Mouse (Mus musculus) C2C12 (cell line): ENCODE data around the gene Tecpr2.

Experiments
- CTCF ChIP-seq: IDR thresholded peaks from one replicate; pipeline ENCODE4 v1.5.1; 2011; ENCODE audit not compliant: control insufficient read depth, insufficient read depth, insufficient read length
- MAX ChIP-seq: IDR thresholded peaks from one replicate; pipeline ENCODE4 v1.6.1; 2011; ENCODE audit warnings: mild to moderate bottlenecking, control low read depth
- MYOD1 ChIP-seq: IDR thresholded peaks from one replicate; pipeline ENCODE4 v1.6.1; 2011; ENCODE audit warnings: low read depth; ENCODE audit not compliant: control insufficient read depth, insufficient read length
- MYOG ChIP-seq: IDR thresholded peaks from one replicate; pipeline ENCODE4 v1.6.1; 2011; ENCODE audit not compliant: control insufficient read depth, insufficient read length; ENCODE audit errors: extremely low read depth
- USF1 ChIP-seq: IDR thresholded peaks from one replicate; pipeline ENCODE4 v1.6.1; 2011; ENCODE audit warnings: low read depth, mild to moderate bottlenecking, control low read depth, moderate library complexity

- TF ChIP-seq CTCF (no peak), MYOG (no peak), USF1 (no peak), MYOD1 (no peak), MAX (no peak)
Measured at GRCm38 (mm10) chr12:110885251-110885650, 3.8 kb upstream of the Tecpr2 start.
